Mouse (Mus musculus): ENCODE data around the gene Fthl17c.
"Not testable (repeated sequence)": the region's sequence is repeated elsewhere in the genome, so short reads cannot be mapped to it uniquely, and the experiment has no call there.

The Fthl17c gene

GRCm38 (mm10) chrX:8976459-8976858, at the start of gene Fthl17c:
Gene Fthl17c, minus strand, starts transcription at chrX:8976559.
- ATAC-seq (ENCODE audit: insufficient number of reproducible peaks, low FRiP score, low TSS enrichment) = not testable (repeated sequence)

GRCm38 (mm10) chrX:9019481-9019880, 43.1 kb upstream of the Fthl17c start:
- no peak for ATAC-seq (ENCODE audit: insufficient number of reproducible peaks, low FRiP score, low TSS enrichment)

GRCm38 (mm10) chrX:9016079-9016478, 39.7 kb upstream of the Fthl17c start:
- no peak for ATAC-seq (ENCODE audit: insufficient number of reproducible peaks, low FRiP score, low TSS enrichment)

- ATAC-seq (ENCODE audit: insufficient number of reproducible peaks, low FRiP score, low TSS enrichment) = not testable (repeated sequence)
These were observed 10.3 kb upstream of the Fthl17c start, which contains the start of gene Fthl17d for GRCm38 (mm10) chrX:8986655-8987054. Gene Fthl17d, minus strand, starts transcription at chrX:8986755.

- not testable (repeated sequence) for ATAC-seq (ENCODE audit: insufficient number of reproducible peaks, low FRiP score, low TSS enrichment)
These were observed 11.7 kb downstream of the Fthl17c start for GRCm38 (mm10) chrX:8964618-8965017.

GRCm38 (mm10) chrX:8962875-8963274, 13.5 kb downstream of the Fthl17c start, which contains the start of gene Fthl17b:
Gene Fthl17b, minus strand, starts transcription at chrX:8962975.
- not testable (repeated sequence) for ATAC-seq (ENCODE audit: insufficient number of reproducible peaks, low FRiP score, low TSS enrichment)

- ATAC-seq (ENCODE audit: insufficient number of reproducible peaks, low FRiP score, low TSS enrichment) = not testable (repeated sequence)
These were observed 28.1 kb downstream of the Fthl17c start for GRCm38 (mm10) chrX:8948130-8948805.

GRCm38 (mm10) chrX:8944041-8944440, 32.3 kb downstream of the Fthl17c start:
- ATAC-seq (ENCODE audit: insufficient number of reproducible peaks, low FRiP score, low TSS enrichment) = no peak

GRCm38 (mm10) chrX:8927308-8927707, 49.1 kb downstream of the Fthl17c start:
- no peak for ATAC-seq (ENCODE audit: insufficient number of reproducible peaks, low FRiP score, low TSS enrichment)

Data from cerebellum, adult (tissue).